Mouse (Mus musculus): Measurements from ENCODE around the gene Lage3.

DNA sequence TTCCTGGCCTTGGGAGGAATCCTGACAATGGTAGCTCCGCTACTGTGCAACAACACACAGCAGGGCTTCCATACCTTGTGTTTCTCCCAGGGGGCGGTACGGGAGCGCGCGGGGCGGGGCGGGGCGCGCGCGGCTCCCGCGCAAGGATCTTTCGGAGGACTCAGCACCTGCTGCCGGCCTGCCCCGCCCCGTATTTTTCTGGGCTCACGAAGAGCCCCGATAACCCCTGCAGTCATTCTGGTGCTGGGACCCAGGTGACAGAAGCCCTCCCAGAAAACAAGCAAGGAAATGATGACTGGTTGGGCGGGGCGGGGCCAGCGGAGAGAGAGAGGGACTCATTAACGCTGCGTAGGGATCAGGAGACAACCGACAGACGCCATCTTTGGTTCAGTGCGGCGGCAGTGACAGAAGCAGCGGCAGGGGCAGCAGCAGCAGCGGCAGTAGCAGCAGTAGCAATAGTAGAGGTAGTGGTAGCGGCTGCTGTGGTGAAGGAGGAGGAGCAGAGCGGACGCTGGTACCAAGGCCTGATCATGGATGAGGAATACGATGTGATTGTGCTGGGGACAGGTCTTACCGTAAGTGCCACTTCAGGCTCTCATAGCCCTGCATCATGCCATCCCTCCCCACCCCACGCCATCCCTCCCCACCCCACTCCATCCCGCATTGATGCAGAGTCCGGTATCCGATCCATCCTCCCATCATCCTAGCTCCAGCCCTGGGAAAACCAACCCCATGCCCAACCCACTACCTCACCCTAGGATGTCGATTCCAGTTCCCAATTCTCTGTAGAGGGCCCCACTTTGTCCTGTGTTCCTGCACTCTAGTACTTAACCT, 48.3 kb downstream of the Lage3 start, which contains the start of gene Gdi1:
- TF ChIP-seq CTCF (IDR thresholded peaks at IDR 0.05; ENCODE audit: insufficient read depth, low read length) (no peak), POLR2A (IDR thresholded peaks at IDR 0.05; ENCODE audit: borderline replicate concordance, extremely low read depth, low read depth, low read length) (peak; percentile 97)
